Mouse (Mus musculus) megakaryocyte progenitor cell, adult 5-6 weeks (primary cell): ENCODE results near the gene Keg1. TPM values are rescaled to one million over a fixed set of nuclear protein-coding genes. Genes with fewer than 3 reads are reported as not detected.
A peak's percentile ranks its signal among the peaks of the same experiment; 100 is the strongest.

Source experiments
- ATAC-seq: replicated peaks from 2 replicates; pipeline ENCODE4 v1.8.0; 2016; ENCODE audit warnings: mild to moderate bottlenecking, moderate TSS enrichment, inconsistent platforms; ENCODE audit not compliant: poor library complexity
- total RNA-seq, 2 experiments: library from RNA; stranded (forward) in 1 of 2; stranded (reverse) in 1 of 2; fragments of 157-497, 149-512 nt in 1 of 2; fragments of 200-1000 nt in 1 of 2; gene quantifications; 2 replicates each; pipeline versions ENCODE4 v1.2.3 to v1.2.4; 2015 to 2017

Gene Keg1
- total RNA-seq, 2 experiments from 2014 or later, result not detected

DNA sequence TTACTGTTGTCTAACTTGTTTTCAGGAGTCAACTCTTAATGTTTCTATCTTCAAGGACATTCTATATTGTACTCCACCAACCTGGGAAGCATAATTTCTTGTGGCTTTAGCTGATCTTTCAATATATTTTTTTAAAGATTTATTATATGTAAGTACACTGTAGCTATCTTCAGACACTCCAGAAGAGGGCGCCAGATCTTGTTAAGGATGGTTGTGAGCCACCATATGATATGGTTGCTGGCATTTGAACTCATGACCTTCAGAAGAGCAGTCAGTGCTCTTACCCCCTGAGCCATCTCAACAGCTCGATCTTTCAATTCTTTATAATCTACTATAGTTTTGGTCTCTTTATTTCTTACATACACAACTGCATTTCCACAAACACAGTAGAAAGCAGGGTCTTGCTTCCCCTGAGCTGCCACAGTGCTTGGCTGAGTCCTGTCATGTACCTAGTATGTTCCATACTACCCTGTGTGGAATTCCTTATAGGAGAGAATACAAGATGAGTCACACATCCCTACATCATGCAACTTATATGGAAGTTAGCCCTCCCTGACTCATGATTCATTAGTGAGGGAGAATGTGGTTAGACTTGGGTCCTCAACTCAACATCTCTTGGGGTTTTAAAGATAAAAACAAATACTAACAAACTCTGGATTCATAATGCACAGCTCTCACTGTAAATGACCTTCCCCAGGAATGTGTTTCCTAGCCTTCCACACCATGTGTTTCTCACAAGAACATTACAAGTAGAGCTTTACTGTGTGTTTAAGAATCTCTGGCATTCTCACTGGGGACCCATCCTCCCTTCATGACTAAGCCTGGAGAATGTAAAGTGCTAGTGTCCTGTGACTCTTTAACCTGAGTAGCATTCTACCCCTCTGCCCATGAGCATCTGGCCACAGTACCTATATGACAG lies 66.9 kb downstream of the Keg1 start:
- ATAC-seq, result peak; percentile 14; the same call in 1 of the 2 replicates

DNA sequence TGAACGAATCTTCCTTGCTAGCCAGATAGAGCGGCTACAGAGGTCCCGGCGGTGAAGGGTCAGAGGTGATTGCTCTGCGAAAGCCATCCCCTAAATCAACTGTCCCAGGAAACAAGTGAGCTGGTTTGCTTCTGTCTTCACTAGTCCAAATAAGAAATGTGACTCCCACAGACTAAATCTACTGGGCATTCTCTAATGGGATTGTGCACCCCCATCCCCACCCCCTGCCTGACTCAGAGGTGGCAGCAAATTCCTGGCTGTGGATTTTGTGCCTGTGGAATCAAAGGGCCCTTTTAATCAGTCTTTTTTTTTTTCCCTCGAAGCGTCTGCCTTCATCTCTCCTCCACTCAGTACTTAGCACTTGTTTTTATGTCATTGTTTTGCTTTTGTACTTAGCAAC lies 69.7 kb downstream of the Keg1 start, which contains the start of gene Cntf:
Gene Cntf (minus strand): TSS at position 325 of the 400 bp plus-strand sequence.
- no peak for ATAC-seq

Other genes starting within 250 kb of the Keg1 start
- gene Mpeg1, start 235.0 kb upstream of the Keg1 start, total RNA-seq (2015), result 74.6 and 105 TPM in 2 replicates
- 41.8 and 52.4 TPM in 2 replicates for gene Mpeg1, start 235.0 kb upstream of the Keg1 start, total RNA-seq (2017)
- gene Dtx4, start 194.3 kb upstream of the Keg1 start, total RNA-seq (2015), result 41.4 and 46.5 TPM in 2 replicates
- gene Dtx4, start 194.3 kb upstream of the Keg1 start, total RNA-seq (2017), result 38.9 and 39.0 TPM in 2 replicates
- gene Fam111a, start 150.0 kb upstream of the Keg1 start, total RNA-seq (2015), result 193 and 210 TPM in 2 replicates
- gene Fam111a, start 150.0 kb upstream of the Keg1 start, total RNA-seq (2017), result 232 and 248 TPM in 2 replicates
- gene Gm4952, start 95.8 kb upstream of the Keg1 start, total RNA-seq (2015), result not detected in 2 replicates
- gene Gm4952, start 95.8 kb upstream of the Keg1 start, total RNA-seq (2017), result not detected in 2 replicates
- gene Glyat, start 62.5 kb upstream of the Keg1 start, total RNA-seq (2015), result not detected in 2 replicates
- not detected in 2 replicates for gene Glyat, start 62.5 kb upstream of the Keg1 start, total RNA-seq (2017)
- gene Olfr1442, start 25.3 kb upstream of the Keg1 start, total RNA-seq (2015), result not detected in 2 replicates
- not detected in 2 replicates for gene Olfr1442, start 25.3 kb upstream of the Keg1 start, total RNA-seq (2017)
- not detected in 2 replicates for gene Olfr1443, start 17.7 kb upstream of the Keg1 start, total RNA-seq (2015)
- not detected in 2 replicates for gene Olfr1443, start 17.7 kb upstream of the Keg1 start, total RNA-seq (2017)
- gene Cntf, start 69.8 kb downstream of the Keg1 start, total RNA-seq (2015), result 5.2 and 5.9 TPM in 2 replicates
- gene Cntf, start 69.8 kb downstream of the Keg1 start, total RNA-seq (2017), result 1.1 and 3.0 TPM in 2 replicates
- gene Zfp91, start 100.3 kb downstream of the Keg1 start, total RNA-seq (2015), result 70.4 and 79.9 TPM in 2 replicates
- gene Zfp91, start 100.3 kb downstream of the Keg1 start, total RNA-seq (2017), result 85.2 and 92.8 TPM in 2 replicates
- gene Lpxn, start 100.4 kb downstream of the Keg1 start, total RNA-seq (2015), result 4.6 and 9.2 TPM in 2 replicates
- 5.1 and 6.2 TPM in 2 replicates for gene Lpxn, start 100.4 kb downstream of the Keg1 start, total RNA-seq (2017)
- not detected in 2 replicates for gene Gm5244, start 150.9 kb downstream of the Keg1 start, total RNA-seq (2015)
- gene Gm5244, start 150.9 kb downstream of the Keg1 start, total RNA-seq (2017), result not detected in 2 replicates
- not detected in 2 replicates for gene Olfr1444, start 161.5 kb downstream of the Keg1 start, total RNA-seq (2015)
- not detected in 2 replicates for gene Olfr1444, start 161.5 kb downstream of the Keg1 start, total RNA-seq (2017)
- not detected in 2 replicates for gene Olfr1445, start 188.1 kb downstream of the Keg1 start, total RNA-seq (2015)
- not detected in 2 replicates for gene Olfr1445, start 188.1 kb downstream of the Keg1 start, total RNA-seq (2017)
- not detected in 2 replicates for gene Olfr1446, start 197.7 kb downstream of the Keg1 start, total RNA-seq (2015)
- gene Olfr1446, start 197.7 kb downstream of the Keg1 start, total RNA-seq (2017), result not detected in 2 replicates
- gene Olfr1447, start 208.0 kb downstream of the Keg1 start, total RNA-seq (2015), result not detected in 2 replicates
- gene Olfr1447, start 208.0 kb downstream of the Keg1 start, total RNA-seq (2017), result not detected in 2 replicates
- not detected in 2 replicates for gene Olfr1448, start 228.6 kb downstream of the Keg1 start, total RNA-seq (2015)
- gene Olfr1448, start 228.6 kb downstream of the Keg1 start, total RNA-seq (2017), result not detected in 2 replicates
- gene Olfr1449, start 235.1 kb downstream of the Keg1 start, total RNA-seq (2015), result not detected in 2 replicates
- gene Olfr1449, start 235.1 kb downstream of the Keg1 start, total RNA-seq (2017), result not detected in 2 replicates